Mouse (Mus musculus): Measurements from ENCODE around the gene Slc24a2.

Gene Slc24a2

DNA sequence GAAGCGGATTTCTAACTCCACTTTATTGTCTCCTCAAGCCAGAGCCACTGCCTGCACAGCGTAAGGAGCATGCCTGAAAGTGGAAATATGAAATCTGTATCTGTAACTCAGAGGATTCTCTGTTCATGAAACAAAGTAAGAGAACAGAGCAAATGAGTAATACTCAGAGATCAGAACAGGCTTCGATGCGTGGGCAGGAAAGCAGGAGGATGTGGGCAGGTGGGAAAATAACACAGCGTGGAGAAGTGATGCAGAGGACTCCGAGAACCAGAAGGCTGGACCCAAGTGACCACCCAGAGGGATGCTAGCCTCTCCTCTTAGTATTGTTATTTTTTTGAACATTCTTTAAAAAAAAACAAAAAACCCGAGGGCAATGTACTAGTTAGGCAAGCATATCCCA lies 78.3 kb downstream of the Slc24a2 start:
- no peak for DNase-seq (ENCODE audit: low read depth, low spot score)
- Histone ChIP-seq H3K27me3 (ENCODE audit: control insufficient read depth, insufficient read depth, low read length, poor library complexity, severe bottlenecking) (no peaks in the 10 kb centered on the region), H3K36me3 (ENCODE audit: control insufficient read depth, insufficient read depth, low read length, poor library complexity, severe bottlenecking) (no peaks in the 10 kb centered on the region; the same call in 1 of the 2 replicates)

DNA sequence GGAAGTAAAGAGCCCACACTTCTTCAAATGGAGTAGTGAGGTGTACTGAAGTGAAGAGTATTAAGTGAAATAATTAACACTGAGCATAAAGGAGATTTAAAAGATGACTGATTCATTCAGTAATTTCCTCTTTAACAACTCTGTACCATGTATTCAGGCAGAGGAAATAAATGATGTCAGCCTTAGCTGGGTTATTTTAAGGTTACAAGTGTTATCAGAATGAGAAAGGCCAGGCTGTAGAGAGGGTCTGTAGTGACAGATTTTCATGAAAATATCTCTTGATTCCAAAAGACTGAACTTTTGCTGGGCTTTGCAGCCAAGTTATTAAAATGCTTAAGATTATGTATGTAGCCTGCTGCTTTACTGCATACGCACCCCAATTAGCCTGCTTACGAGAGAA lies 80.7 kb downstream of the Slc24a2 start:
- DNase-seq (ENCODE audit: low read depth, low spot score), result no peak

DNA sequence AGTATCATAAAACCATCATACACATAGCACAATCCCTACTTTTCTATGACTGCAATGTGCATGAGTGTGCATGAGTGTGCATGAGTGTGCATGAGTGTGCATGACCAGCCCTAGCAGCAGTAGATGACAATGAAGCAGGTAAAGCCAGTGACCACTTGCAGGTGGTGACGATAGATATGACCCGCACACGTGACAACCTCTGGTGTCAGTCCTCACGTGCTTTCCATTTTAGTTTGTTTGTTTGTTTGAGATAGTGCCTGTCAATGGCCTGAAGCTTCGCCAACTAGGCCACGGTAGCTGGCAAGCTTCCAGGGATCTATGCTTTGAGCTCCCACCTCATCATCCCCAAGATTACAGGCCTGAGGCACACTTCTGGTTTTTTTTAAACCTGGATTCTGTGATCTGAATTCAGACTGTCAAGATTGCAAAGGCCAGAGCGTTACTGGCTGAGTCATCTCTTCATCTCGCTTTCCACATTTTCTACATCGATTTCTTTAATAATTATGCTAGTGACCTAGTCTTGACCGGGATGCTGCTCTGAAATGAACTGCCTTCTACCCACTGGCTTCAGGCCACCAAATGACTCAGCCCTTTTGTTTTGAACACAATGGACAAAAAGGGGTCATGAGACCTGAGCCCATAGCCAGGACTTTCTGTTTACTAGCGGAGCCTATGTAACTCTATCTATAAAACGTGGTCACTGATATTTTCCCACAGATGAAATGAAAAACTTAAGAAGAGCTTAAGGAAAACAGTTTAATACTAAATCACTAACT lies 88.5 kb downstream of the Slc24a2 start:
- Histone ChIP-seq H3K27me3 (ENCODE audit: control insufficient read depth, insufficient read depth, low read length, poor library complexity, severe bottlenecking) (no peaks in the 10 kb centered on the region), H3K36me3 (ENCODE audit: control insufficient read depth, insufficient read depth, low read length, poor library complexity, severe bottlenecking) (no peaks in the 10 kb centered on the region)
- DNase-seq (ENCODE audit: low read depth, low spot score), result no peak

More for the DNA sequence above, 80.7 kb downstream of the Slc24a2 start:
- Histone ChIP-seq H3K27me3 (ENCODE audit: control insufficient read depth, insufficient read depth, low read length, poor library complexity, severe bottlenecking) (no peaks in the 10 kb centered on the region), H3K36me3 (ENCODE audit: control insufficient read depth, insufficient read depth, low read length, poor library complexity, severe bottlenecking) (no peaks in the 10 kb centered on the region; the same call in 1 of the 2 replicates)

DNA sequence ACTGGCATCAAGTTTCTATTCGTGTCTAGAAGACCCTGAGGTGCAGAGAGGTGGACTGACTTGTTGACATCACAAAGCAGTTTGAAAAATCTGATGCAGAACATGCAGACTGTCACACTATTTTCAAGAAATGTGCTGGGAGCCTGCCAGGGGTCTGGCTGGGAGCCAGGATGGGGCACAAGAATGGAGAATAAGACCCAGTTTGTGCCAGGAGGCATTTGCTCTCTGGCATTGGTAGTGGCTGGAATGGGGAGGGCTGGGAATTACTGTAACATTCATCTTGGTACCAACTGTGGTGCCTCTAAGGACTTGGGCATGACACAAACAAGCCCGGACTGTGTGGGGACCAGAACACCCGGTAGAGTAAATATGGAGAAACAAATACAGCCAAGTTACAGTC lies 89.4 kb downstream of the Slc24a2 start:
- H3K27me3 ChIP-seq (ENCODE audit: control insufficient read depth, insufficient read depth, low read length, poor library complexity, severe bottlenecking), result no peaks in the 10 kb centered on the region
- no peaks in the 10 kb centered on the region for H3K36me3 ChIP-seq (ENCODE audit: control insufficient read depth, insufficient read depth, low read length, poor library complexity, severe bottlenecking)
- no peak for DNase-seq (ENCODE audit: low read depth, low spot score)

DNA sequence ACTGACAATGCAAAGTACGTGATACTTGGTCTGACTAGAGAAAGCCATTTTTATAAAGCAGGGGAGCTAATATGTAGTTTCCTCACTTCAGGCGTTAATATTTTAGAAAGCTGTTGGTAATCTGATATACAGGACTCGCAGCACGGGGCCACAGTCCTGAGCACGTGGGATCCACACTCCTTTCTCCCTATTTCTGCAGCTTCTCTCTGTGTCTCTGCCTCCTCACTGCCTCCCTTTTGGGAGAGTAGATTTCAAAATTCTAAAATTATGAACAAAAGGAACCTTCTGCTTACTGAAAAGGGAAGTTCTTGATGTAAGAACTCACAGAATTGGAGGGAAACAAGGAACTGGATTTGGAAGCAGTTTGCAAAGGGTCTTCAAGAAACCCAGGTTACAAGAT lies 97.8 kb downstream of the Slc24a2 start:
- DNase-seq (ENCODE audit: low read depth, low spot score), result no peak
- H3K36me3 ChIP-seq (ENCODE audit: control insufficient read depth, insufficient read depth, low read length, poor library complexity, severe bottlenecking), result no peaks in the 10 kb centered on the region
- no peaks in the 10 kb centered on the region for H3K27me3 ChIP-seq (ENCODE audit: control insufficient read depth, insufficient read depth, low read length, poor library complexity, severe bottlenecking)

DNA sequence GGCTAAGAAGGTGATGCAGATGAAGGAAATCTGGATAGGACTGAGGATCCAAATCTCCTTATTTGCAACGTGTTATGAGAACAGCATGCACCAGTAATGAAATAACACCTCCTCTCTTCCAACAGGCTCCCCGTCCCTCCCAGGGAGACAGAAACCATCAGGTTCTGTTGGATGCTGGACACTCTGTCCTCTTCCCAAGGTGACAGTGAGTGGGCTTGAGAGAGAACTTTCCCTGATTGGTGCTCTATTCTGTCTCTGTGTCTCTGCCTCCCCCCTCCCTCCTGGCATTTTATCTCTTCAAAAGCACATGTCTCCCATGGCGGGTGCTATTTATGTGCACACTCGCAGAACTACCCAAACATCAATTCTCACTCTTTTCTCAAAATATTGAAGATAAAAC lies 103.5 kb downstream of the Slc24a2 start:
- H3K36me3 ChIP-seq (ENCODE audit: control insufficient read depth, insufficient read depth, low read length, poor library complexity, severe bottlenecking), result no peaks in the 10 kb centered on the region
- DNase-seq (ENCODE audit: low read depth, low spot score), result no peak
- H3K27me3 ChIP-seq (ENCODE audit: control insufficient read depth, insufficient read depth, low read length, poor library complexity, severe bottlenecking), result no peaks in the 10 kb centered on the region

DNA sequence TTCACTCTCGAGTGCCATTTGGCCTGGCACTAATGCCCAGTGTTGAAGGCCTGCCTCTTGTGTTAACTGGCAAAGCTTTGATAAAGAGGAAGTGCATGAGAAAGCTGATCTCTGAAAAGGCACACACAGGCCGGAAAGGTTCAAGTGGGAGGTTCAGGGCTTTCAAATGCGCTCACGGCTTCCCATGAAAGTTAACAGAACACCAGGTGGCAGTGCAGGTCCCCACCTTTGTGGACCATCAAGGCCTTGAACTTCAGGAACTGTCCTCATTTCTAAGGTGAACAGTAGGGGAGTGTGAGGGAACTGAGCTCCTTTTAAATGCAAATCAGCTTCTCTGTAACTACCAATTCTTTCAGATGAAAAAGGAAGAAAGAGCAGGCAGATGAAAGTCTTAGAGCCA lies 110.5 kb downstream of the Slc24a2 start:
- DNase-seq (ENCODE audit: low read depth, low spot score), result no peak
- H3K36me3 ChIP-seq (ENCODE audit: control insufficient read depth, insufficient read depth, low read length, poor library complexity, severe bottlenecking), result no peaks in the 10 kb centered on the region
- no peaks in the 10 kb centered on the region for H3K27me3 ChIP-seq (ENCODE audit: control insufficient read depth, insufficient read depth, low read length, poor library complexity, severe bottlenecking)

DNA sequence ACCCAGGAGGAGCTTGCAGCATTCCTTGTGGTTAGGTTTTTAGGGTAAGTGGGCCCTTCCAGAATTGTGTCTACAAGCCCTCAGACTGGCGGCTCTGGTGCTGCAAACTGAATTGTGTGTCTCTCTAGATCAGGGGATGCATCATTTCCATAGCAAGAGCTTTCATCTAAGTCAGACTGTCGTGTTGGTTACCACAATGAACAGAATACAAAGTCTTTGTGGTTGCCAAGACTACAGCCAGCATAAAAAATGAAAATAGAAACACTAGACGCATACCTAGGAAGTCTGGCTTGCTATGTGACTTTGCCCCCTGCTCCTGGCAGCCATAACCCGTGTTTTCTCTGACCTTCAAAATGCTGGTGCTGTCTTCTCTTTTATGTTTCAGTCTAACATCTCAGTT lies 114.6 kb downstream of the Slc24a2 start:
- no peak for DNase-seq (ENCODE audit: low read depth, low spot score)
- H3K36me3 ChIP-seq (ENCODE audit: control insufficient read depth, insufficient read depth, low read length, poor library complexity, severe bottlenecking), result no peaks in the 10 kb centered on the region
- no peaks in the 10 kb centered on the region for H3K27me3 ChIP-seq (ENCODE audit: control insufficient read depth, insufficient read depth, low read length, poor library complexity, severe bottlenecking)

DNA sequence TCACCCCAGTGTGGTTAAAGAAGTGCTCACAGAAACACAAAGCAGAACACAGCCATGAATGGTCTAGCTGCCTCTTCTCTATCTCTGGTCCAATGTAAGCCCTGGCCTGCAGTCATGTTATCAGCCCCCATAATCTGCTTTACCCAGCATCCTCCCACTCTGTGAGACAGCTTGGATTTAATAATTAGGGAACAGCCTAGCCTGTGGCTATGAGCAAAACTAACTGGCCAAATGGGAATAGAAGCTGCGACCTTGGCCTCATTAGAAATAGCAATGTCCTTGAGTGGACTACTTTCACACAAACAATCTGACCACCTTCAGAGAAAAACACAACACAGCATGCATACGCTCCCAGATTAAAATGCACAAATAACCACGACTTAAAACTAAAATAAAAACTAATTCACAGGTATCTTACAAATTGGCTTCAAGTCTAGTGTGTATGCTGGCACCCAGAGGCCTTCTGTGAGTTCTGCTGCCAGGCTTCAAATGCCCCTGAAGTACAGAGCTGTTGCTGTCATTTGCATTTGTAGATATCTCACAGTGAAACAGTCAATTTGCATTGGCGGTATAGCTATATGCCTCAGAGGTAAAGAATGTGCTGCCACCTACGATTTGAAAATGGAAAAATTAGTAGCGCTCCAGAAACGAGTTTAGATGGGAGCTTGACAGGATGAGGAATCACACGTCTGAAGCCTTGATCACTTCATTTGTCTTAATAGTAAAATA lies 120.8 kb downstream of the Slc24a2 start:
- no peaks in the 10 kb centered on the region for H3K36me3 ChIP-seq (ENCODE audit: control insufficient read depth, insufficient read depth, low read length, poor library complexity, severe bottlenecking)
- H3K27me3 ChIP-seq (ENCODE audit: control insufficient read depth, insufficient read depth, low read length, poor library complexity, severe bottlenecking), result no peaks in the 10 kb centered on the region
- no peak for DNase-seq (ENCODE audit: low read depth, low spot score)

DNA sequence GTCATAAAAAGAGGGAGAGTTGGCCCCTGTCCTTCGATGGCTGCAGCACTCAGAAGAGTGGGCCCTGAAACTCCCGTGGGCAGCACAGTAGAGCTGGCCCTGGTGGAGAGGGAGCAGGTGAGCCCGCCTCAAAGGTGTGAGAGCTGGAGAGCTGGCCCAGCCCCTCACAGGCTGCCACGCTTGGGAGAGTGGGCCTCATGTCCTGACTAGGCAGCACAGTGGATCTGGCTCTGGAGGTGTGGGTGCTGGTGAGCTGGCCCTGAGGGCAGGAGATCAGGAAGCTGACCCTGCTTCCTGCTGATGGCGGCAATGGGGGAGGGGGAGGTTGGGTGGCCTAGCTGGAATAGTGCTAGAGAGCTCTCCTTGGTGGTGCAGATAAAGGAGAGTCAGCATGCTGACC lies 129.3 kb downstream of the Slc24a2 start:
- DNase-seq (ENCODE audit: low read depth, low spot score), result no peak
- H3K36me3 ChIP-seq (ENCODE audit: control insufficient read depth, insufficient read depth, low read length, poor library complexity, severe bottlenecking), result no peaks in the 10 kb centered on the region
- no peaks in the 10 kb centered on the region for H3K27me3 ChIP-seq (ENCODE audit: control insufficient read depth, insufficient read depth, low read length, poor library complexity, severe bottlenecking)

DNA sequence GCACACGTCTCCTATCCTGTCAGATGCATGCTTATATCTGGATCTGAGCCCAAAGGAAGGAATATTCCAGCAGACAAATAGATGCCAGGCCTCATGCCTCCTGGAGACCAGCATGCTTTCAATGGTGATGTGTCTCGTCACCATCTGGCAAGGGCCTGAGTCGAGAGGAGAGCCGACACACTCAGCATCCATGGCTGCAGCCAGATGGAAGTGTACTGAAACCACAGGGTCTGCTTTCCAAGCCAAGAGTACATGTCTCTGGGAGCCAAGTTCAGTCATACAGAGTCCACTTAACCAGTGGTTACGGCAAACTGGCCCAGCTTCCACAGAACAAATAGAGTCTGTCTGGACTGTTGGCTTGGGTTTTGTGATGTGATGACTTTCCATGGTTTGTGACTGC lies 134.1 kb downstream of the Slc24a2 start:
- DNase-seq (ENCODE audit: low read depth, low spot score), result no peak
- H3K36me3 ChIP-seq (ENCODE audit: control insufficient read depth, insufficient read depth, low read length, poor library complexity, severe bottlenecking), result no peaks in the 10 kb centered on the region
- no peaks in the 10 kb centered on the region for H3K27me3 ChIP-seq (ENCODE audit: control insufficient read depth, insufficient read depth, low read length, poor library complexity, severe bottlenecking)

DNA sequence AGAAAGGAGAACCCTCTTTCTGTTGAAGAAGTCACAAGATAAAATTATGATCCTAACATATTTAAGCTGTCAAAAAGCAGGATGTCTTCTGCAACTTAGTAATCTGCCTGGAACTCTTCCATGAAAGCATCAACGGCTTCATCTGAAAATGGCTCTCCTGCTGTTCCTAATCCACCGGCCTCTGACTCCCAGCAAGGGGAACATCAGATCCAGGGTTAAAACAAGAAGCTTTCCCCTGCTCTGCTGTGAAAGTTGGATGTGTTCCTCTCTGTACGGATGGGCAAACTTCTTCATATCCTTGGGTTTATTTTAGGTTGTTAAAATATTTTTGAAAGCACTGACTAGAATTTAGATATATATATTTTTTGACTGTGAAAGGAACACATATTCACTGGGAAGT lies 136.7 kb downstream of the Slc24a2 start:
- no peak for DNase-seq (ENCODE audit: low read depth, low spot score)
- Histone ChIP-seq H3K27me3 (ENCODE audit: control insufficient read depth, insufficient read depth, low read length, poor library complexity, severe bottlenecking) (no peaks in the 10 kb centered on the region), H3K36me3 (ENCODE audit: control insufficient read depth, insufficient read depth, low read length, poor library complexity, severe bottlenecking) (no peaks in the 10 kb centered on the region)

DNA sequence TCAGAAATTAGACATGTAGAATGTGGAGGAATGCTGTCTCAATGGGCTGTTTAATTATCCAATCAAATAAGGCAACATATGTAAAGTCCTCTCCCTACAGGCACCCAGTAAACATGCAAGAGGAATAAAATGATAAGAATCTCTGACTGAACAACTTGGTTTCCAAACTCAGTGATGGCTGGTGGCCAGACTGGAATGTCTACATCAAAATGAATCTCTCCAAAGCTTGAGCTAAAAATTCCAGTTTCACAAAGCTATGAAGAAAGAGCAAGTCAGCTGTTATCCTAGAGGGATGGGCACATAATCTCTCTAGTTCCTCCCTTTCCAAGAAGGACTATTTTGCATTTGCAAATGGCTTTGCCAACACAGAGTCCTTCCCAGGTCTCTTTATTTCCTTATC lies 139.4 kb downstream of the Slc24a2 start:
- no peak for DNase-seq (ENCODE audit: low read depth, low spot score)
- H3K27me3 ChIP-seq (ENCODE audit: control insufficient read depth, insufficient read depth, low read length, poor library complexity, severe bottlenecking), result no peaks in the 10 kb centered on the region
- H3K36me3 ChIP-seq (ENCODE audit: control insufficient read depth, insufficient read depth, low read length, poor library complexity, severe bottlenecking), result no peaks in the 10 kb centered on the region

DNA sequence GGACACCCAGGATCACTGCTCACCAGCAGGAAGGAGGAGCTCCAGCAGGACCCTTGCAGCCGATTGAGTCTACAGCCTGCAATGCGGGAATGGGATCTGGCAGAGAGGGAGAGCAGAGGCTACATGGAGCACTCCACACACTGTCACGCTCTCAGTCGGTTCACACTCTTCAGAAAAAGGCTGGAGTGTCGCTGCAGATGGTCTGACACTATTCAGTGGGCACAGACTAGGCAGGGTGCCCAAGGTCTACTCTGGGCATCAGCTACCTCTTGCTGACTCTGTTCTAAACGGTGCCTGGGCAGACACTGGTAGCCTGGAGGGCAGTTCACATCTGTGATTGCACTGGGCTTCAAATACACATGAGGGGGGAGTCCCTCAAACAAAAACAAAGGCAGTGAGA lies 141.6 kb downstream of the Slc24a2 start:
- no peak for DNase-seq (ENCODE audit: low read depth, low spot score)
- Histone ChIP-seq H3K27me3 (ENCODE audit: control insufficient read depth, insufficient read depth, low read length, poor library complexity, severe bottlenecking) (no peaks in the 10 kb centered on the region), H3K36me3 (ENCODE audit: control insufficient read depth, insufficient read depth, low read length, poor library complexity, severe bottlenecking) (no peaks in the 10 kb centered on the region)

DNA sequence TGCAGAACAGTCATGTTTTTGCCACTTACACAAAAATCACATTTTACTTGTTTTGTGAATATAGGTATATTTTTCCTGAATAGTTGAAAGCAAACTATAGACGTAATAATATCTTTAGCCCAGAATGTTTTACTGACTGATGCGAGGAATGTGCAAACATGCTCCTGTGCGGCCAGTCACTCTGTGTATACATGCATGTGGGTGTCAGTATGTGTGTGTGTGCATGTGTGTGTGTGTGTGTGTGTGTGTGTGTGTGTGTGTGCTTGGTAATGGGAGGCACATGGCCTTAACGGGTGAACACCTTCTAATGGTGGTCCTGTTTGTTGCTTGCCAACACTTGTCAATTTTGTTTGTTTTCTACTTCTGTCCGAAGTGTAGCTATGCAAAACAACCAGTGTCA lies 142.7 kb downstream of the Slc24a2 start:
- Histone ChIP-seq H3K36me3 (ENCODE audit: control insufficient read depth, insufficient read depth, low read length, poor library complexity, severe bottlenecking) (no peaks in the 10 kb centered on the region), H3K27me3 (ENCODE audit: control insufficient read depth, insufficient read depth, low read length, poor library complexity, severe bottlenecking) (no peaks in the 10 kb centered on the region)
- no peak for DNase-seq (ENCODE audit: low read depth, low spot score)
